Mouse (Mus musculus) liver, embryonic 15.5 days (tissue): ENCODE results near the gene Lhfpl5. TPM values are rescaled to one million over a fixed set of nuclear protein-coding genes. Genes with fewer than 3 reads are reported as not detected.

Source experiments
- ATAC-seq: fragments of 200-750 bp; cut with Nextera tagmentation; 2 replicates; pipeline ENCODE4 v1.8.0; 2017; ENCODE audit warnings: moderate number of reproducible peaks, mild to moderate bottlenecking, moderate library complexity; ENCODE audit not compliant: insufficient read depth
- H3K27ac ChIP-seq: fragments of 300-500 bp; sonication (generic); replicated peaks from 2 replicates; pipeline ENCODE4 v1.5.1; 2015; ENCODE audit warnings: mild to moderate bottlenecking, inconsistent platforms
- H3K27me3 ChIP-seq: fragments of 300-500 bp; sonication (generic); 2 replicates; pipeline ENCODE4 v1.6.1; 2015; ENCODE audit warnings: mild to moderate bottlenecking, inconsistent platforms
- H3K36me3 ChIP-seq: fragments of 300-500 bp; sonication (generic); replicated peaks from 2 replicates; pipeline ENCODE4 v1.6.1; 2015; ENCODE audit warnings: moderate library complexity, mild to moderate bottlenecking, inconsistent platforms
- H3K4me1 ChIP-seq: fragments of 300-500 bp; sonication (generic); replicated peaks from 2 replicates; pipeline ENCODE4 v1.6.1; 2015; ENCODE audit warnings: inconsistent platforms
- H3K4me2 ChIP-seq: fragments of 300-500 bp; sonication (generic); 2 replicates; pipeline ENCODE4 v1.6.1; 2015; ENCODE audit warnings: moderate library complexity, mild to moderate bottlenecking, inconsistent platforms
- H3K4me3 ChIP-seq: fragments of 300-500 bp; sonication (generic); replicated peaks from 2 replicates; pipeline ENCODE4 v1.5.1; 2015; ENCODE audit warnings: mild to moderate bottlenecking, inconsistent platforms
- H3K9ac ChIP-seq: fragments of 300-500 bp; sonication (generic); 2 replicates; pipeline ENCODE4 v1.6.1; 2015; ENCODE audit warnings: moderate library complexity, mild to moderate bottlenecking, inconsistent platforms
- H3K9me3 ChIP-seq: fragments of 300-500 bp; sonication (generic); replicated peaks from 2 replicates; pipeline ENCODE4 v1.6.1; 2016; ENCODE audit warnings: inconsistent platforms
- WGBS: fragments of 180-500 bp; shearing (Covaris S2); methylation state at CpG from one replicate; pipeline ENCODE4 v1.1.7; 2015; ENCODE audit warnings: mixed read lengths; ENCODE audit not compliant: insufficient replicate concordance; 5-methylcytosine and 5-hydroxymethylcytosine counted together
- polyA plus RNA-seq: library from polyadenylated mRNA; unstranded; fragments of >200 nt; fragmentation: Nextera tagmentation; extraction: Ambion mirVana; gene quantifications from 2 replicates; pipeline ENCODE4 v1.2.1, GENCODE M21; 2015

Lhfpl5 gene
- polyA plus RNA-seq: 0.06 and 0.10 TPM in 2 replicates

DNA sequence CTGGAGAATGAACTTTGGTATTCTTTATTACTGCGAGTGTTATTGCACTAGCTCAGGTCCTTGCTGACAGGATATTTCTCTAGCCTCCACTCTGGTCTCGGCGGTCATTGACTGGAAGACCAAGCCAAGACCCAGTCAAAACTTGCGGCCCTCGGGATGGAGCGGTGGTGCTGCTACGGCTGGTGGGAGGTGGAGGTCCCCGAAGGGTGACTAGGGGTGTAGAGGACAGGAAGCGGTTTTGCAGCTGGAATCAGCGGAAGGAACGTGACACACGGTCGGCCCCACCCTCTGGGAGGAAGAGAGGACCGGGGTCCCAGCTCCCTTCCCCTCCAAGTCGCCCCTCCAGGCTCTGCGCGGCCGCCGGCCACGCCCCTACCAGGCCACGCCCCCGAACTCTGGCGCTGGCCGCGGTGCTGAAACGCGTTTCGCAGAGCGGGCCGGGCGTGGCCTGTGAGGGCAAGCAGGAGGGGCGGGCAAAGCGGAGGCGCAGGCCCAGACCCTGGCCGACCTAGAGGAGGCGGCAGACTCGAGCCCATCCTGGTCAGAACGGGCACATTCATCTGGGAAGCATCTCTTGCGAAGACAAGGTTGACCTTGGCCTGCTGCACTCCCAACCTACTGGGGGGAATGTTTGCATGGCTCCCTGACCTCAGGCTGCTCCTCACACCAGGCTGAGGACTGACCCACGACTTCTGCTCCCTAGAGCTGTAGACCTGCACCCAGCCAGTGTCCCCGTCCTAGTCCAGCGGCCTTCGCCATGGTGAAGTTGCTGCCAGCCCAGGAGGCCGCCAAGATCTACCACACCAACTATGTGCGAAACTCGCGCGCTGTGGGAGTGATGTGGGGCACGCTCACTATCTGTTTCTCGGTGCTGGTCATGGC lies at the start of gene Lhfpl5:
Lhfpl5 (plus strand) TSS at position 398 of the 882 bp plus-strand sequence.
- 16% methylated on average over 50 of the region's 50 CpGs for WGBS
- H3K9ac ChIP-seq: no peak within 1 kb of the TSS

DNA sequence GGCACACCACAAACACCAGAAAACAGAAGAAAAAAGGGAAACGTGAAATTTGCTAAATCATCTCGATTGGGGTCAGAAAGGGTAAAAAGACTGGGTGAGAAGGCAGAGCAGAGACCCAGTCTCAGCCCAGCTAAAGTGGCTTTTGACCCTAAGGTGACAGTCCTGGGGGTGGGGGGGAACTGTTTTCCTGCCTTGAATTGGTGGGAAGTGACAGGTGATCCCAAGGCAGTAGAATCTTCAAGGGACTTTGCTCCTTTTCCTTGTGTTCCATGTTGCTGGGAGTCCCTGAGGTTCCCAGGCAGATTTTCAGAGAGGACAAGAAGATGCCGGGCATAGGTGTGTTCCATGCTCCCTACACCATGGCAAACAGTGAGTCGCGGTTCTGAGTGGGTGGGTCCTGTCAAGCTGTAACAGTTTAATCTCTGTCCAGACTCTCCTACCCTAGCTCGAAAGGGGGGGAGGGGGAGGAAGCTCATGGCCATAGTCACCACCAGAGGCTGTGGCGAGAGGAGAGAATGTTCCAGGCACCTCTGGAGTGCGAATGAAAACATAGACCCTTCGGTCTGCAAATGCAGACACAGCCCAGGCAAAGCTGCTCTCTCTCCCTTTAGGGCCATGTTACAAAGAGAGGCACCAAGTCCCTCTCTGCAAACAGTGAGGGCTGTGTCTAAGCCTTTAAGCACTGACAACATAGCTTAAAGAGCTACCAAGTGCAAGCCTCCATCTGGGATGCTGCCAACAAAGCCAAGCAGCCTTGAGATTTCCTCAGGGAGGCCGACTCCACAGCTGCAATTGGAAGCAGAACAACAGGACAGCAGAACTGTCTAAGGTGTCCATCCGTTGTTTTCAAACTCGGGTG lies 48.0 kb upstream of the Lhfpl5 start:
- 22% methylated on average over 12 of the region's 12 CpGs for WGBS
- peaks cover 31% of the 10 kb centered on the region for H3K27me3 ChIP-seq
- peaks cover 32% of the 10 kb centered on the region for H3K4me1 ChIP-seq
- no peaks in the 10 kb centered on the region for H3K9me3 ChIP-seq
- H3K36me3 ChIP-seq: no peaks in the 10 kb centered on the region
- H3K9ac ChIP-seq: no peak overlapping the region
- no peak for ATAC-seq
- H3K4me3 ChIP-seq: no peak overlapping the region
- peak overlapping the region; percentile 19 for H3K4me2 ChIP-seq
- H3K27ac ChIP-seq: no peak overlapping the region

More for the DNA sequence above, at the start of gene Lhfpl5:
- ATAC-seq: peak; percentile 31; the same call in 1 of the 2 replicates
- Histone ChIP-seq H3K4me1 (peaks cover 7% of the 10 kb centered on the region), H3K9me3 (no peaks in the 10 kb centered on the region), H3K27me3 (peaks cover 9% of the 10 kb centered on the region; the same call in 1 of the 2 replicates), H3K4me3 (0 out of 2 replicates have a peak within 1 kb of the TSS, but pooled peaks have one; percentile 17), H3K27ac (no peak within 1 kb of the TSS), H3K4me2 (peak within 1 kb of the TSS; percentile 50), H3K36me3 (no peaks in the 10 kb centered on the region)

DNA sequence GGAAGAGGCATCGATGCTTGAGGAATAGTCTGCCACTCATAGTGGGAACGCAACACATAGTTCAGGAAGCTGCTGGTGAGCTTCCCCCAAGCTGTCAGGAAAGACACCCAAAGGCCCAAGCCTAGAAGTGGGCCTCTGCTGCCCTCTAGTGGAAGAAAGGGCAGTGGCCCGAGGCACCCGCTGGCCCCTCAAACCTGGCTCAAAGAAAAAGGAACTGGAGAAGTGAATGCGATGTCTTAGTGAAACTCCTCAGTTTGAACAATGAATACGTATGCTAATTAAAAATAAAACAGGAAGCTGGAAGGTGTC lies 47.4 kb upstream of the Lhfpl5 start:
- WGBS: 1% methylated on average over 6 of the region's 6 CpGs
- Histone ChIP-seq H3K4me3 (no peak overlapping the region), H3K27me3 (peaks cover 25% of the 10 kb centered on the region), H3K36me3 (no peaks in the 10 kb centered on the region), H3K9ac (no peak overlapping the region), H3K4me1 (peaks cover 26% of the 10 kb centered on the region), H3K27ac (no peak overlapping the region), H3K9me3 (no peaks in the 10 kb centered on the region), H3K4me2 (peak overlapping the region; percentile 19; the same call in 1 of the 2 replicates)
- ATAC-seq: 0 out of 2 replicates have a peak, but pooled peaks have one; percentile 27

DNA sequence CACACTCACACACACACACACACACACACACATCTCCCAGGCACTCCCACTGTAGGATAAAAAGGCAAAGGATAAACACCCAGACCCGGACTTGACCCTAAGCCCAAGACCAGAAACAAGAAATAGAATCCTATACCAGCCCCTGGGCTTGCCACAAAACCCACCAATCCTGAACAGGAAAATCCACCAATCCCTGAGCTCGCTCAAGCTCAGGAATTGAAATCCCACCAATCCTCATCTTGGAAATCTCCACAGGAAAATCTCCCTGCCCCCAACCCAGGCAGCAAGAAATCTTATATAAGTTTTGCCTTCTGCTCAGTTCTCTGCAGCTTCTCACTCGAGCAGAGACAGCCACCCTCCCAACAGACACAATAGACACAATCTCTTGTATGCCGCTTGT lies 46.3 kb upstream of the Lhfpl5 start:
- Histone ChIP-seq H3K4me2 (no peak overlapping the region), H3K9me3 (no peaks in the 10 kb centered on the region), H3K9ac (no peak overlapping the region), H3K4me1 (peaks cover 25% of the 10 kb centered on the region), H3K27ac (no peak overlapping the region), H3K4me3 (no peak overlapping the region), H3K36me3 (no peaks in the 10 kb centered on the region), H3K27me3 (peaks cover 14% of the 10 kb centered on the region)
- no peak for ATAC-seq
- 46% methylated on average over 4 of the region's 4 CpGs for WGBS

DNA sequence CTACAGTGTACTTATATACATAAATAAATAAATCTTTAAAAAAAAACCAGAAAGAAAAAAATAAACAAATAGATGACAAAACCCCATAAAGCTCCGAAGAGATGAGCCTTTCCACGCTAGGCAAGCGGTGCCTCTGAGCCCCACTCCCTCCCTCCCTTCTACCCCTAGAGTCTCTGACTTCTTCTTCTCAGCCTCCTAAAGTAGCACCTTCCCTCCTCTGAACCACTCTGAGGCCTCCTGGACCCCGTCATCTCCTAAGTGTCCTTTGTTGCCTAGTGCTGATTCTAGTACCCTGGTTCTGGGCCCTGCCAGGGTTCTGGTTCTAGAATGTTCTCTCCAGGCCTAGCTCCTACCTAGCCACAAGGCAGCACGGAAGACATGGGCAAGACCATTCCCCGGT lies 44.9 kb upstream of the Lhfpl5 start, which contains the start of gene Armc12:
Armc12 (plus strand) TSS at position 301 of the 400 bp plus-strand sequence.
- Histone ChIP-seq H3K4me1 (peaks cover 19% of the 10 kb centered on the region), H3K36me3 (no peaks in the 10 kb centered on the region), H3K9ac (no peak within 1 kb of the TSS), H3K4me3 (no peak within 1 kb of the TSS), H3K27me3 (0 out of 2 replicates have a peak, but pooled peaks cover 5% of the 10 kb centered on the region), H3K9me3 (no peaks in the 10 kb centered on the region), H3K4me2 (no peak within 1 kb of the TSS), H3K27ac (no peak within 1 kb of the TSS)
- WGBS: 70% methylated on average over 6 of the region's 6 CpGs
- ATAC-seq: no peak

DNA sequence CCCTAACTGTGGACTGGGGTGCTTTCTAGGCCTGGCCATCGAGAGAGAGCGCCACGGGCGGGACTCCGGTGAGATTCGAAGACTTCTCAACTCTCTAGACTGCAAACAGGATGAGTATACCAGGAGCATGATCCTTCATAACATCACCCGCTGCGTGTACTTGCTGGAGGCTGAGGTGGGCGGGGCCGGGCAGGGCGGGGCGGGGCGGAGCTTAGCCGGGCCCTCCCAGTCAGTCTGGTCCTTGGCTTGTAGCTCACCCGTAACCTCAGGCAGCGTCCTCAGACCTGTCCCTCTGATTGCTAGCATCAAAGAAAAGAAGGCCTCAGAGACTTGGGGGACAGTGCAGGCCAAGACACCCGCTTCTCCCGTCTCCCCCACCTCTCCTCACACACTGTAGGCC lies 43.5 kb upstream of the Lhfpl5 start:
- Histone ChIP-seq H3K27me3 (0 out of 2 replicates have a peak, but pooled peaks cover 5% of the 10 kb centered on the region), H3K36me3 (no peaks in the 10 kb centered on the region), H3K27ac (no peak overlapping the region), H3K4me1 (peaks cover 17% of the 10 kb centered on the region), H3K9me3 (no peaks in the 10 kb centered on the region), H3K4me3 (no peak overlapping the region), H3K4me2 (0 out of 2 replicates have a peak overlapping the region, but pooled peaks have one; percentile 7), H3K9ac (no peak overlapping the region)
- ATAC-seq: no peak
- 22% methylated on average over 18 of the region's 18 CpGs for WGBS

DNA sequence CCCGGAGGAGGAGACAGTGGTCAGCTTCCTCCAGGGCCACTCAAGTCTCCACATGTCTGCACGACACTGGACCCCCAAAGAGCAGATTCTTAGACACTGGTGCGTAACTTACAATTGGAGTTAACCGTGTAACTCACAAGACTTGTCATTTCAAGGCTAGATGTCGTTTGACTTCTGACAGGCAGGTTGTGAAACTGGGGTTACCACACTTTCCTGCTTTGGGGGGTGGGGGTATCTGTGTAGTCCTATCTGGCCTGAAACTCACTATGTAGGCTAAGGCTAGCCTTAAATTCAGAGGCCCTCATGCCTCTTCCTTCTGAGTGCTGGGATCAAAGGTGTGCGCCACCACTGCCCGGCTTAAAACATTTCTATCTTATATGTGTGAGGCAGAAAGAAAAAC lies 42.9 kb upstream of the Lhfpl5 start:
- Histone ChIP-seq H3K4me2 (no peak overlapping the region), H3K36me3 (no peaks in the 10 kb centered on the region), H3K9me3 (no peaks in the 10 kb centered on the region), H3K27me3 (0 out of 2 replicates have a peak, but pooled peaks cover 4% of the 10 kb centered on the region), H3K4me1 (peaks cover 10% of the 10 kb centered on the region; the same call in 1 of the 2 replicates), H3K9ac (no peak overlapping the region), H3K27ac (no peak overlapping the region), H3K4me3 (no peak overlapping the region)
- 63% methylated on average over 7 of the region's 7 CpGs for WGBS
- no peak for ATAC-seq

DNA sequence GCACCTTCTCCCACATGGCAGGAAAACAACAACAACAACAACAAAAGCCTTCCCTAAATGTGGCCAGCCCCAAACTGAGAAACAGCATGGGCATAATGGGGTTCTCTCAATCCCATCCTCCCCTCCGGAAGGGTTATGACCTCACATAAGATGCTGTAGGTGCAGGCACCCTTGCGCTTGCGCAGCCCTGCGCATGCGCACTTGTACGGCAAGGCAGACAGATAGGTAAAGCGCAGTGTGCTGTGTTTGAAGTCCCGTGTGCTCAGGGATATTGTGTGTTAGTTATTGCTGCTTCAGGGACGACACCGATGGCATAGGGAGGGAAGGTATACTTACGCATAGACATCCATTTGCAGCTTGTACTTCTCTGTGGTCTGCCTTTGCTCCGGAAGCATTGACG lies 42.1 kb upstream of the Lhfpl5 start:
- 0 out of 2 replicates have a peak, but pooled peaks cover 7% of the 10 kb centered on the region for H3K4me1 ChIP-seq
- no peak overlapping the region for H3K9ac ChIP-seq
- no peak overlapping the region for H3K4me2 ChIP-seq
- WGBS: 76% methylated on average over 13 of the region's 13 CpGs
- no peak for ATAC-seq
- H3K9me3 ChIP-seq: no peaks in the 10 kb centered on the region; the same call in 1 of the 2 replicates
- H3K27me3 ChIP-seq: 0 out of 2 replicates have a peak, but pooled peaks cover 3% of the 10 kb centered on the region
- H3K4me3 ChIP-seq: no peak overlapping the region
- H3K36me3 ChIP-seq: no peaks in the 10 kb centered on the region
- H3K27ac ChIP-seq: no peak overlapping the region

DNA sequence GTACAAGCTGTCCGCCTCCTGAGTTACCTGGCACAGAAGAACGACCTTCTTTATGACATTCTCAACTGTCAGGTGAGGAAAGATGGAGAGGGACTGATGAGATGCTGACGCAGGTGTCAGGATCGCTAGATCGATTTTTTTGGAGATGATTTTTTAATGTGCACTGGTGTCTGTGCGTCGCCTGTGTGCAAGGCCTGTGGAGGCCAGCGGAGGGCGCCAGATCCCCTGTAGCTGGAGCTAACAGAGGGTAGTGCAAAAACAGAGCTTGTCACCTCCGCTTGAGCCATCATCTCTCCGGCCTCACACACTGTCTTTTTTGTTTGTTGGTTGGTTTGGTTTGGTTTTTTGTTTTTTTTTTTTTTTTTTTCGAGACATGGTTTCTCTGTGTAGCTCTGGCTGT lies 37.6 kb upstream of the Lhfpl5 start:
- no peak for ATAC-seq
- Histone ChIP-seq H3K4me3 (no peak overlapping the region), H3K27me3 (no peaks in the 10 kb centered on the region), H3K9me3 (no peaks in the 10 kb centered on the region; the same call in 1 of the 2 replicates), H3K4me2 (no peak overlapping the region), H3K36me3 (no peaks in the 10 kb centered on the region), H3K9ac (no peak overlapping the region), H3K27ac (no peak overlapping the region), H3K4me1 (no peaks in the 10 kb centered on the region)
- WGBS: 43% methylated on average over 12 of the region's 12 CpGs

DNA sequence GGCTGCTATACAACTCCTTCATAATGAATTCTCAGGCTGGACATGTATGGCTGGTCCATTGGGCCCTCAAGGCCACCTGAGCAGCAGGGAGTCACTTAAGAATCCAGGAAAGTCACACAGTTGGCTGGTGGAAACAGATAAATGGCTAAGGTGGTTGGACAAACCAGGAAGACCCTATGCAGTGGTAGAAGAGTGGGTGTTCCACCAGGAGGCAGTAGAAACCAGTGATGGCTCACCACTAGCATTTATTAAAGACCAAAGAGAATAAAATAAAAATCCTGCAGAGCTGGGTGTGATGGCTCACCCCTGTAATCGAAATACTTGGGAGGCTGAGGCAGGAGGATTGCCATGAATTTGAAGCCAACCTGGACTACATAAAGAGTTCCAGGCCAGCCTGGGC lies 28.5 kb upstream of the Lhfpl5 start:
- H3K9ac ChIP-seq: no peak overlapping the region
- no peak overlapping the region for H3K4me2 ChIP-seq
- H3K36me3 ChIP-seq: no peaks in the 10 kb centered on the region
- no peaks in the 10 kb centered on the region for H3K9me3 ChIP-seq
- no peaks in the 10 kb centered on the region; the same call in 1 of the 2 replicates for H3K27me3 ChIP-seq
- H3K27ac ChIP-seq: no peak overlapping the region
- H3K4me1 ChIP-seq: no peaks in the 10 kb centered on the region
- H3K4me3 ChIP-seq: no peak overlapping the region
- no peak for ATAC-seq
- WGBS: 67% methylated on average over 1 of the region's 1 CpGs

DNA sequence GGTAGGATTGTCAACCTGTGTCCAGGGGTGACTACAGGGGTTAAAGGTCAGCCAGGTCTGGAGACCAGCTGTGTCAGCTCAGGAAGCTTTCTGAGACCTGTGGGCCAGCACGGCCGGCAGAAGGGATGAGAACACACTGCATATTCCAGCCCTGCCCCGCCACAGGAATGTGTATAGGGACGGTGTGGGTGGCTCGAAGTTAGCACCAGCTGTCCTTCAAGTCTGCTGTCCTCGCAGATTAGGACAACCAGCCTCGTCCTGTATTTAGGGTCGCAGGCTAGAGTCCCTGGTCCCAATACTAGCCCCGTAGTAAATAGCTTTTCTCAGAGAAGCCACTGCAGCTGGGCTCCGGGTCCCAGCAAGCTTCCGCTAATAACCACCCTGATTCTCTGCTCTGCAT lies 26.9 kb upstream of the Lhfpl5 start:
- no peaks in the 10 kb centered on the region for H3K4me1 ChIP-seq
- H3K4me3 ChIP-seq: no peak overlapping the region
- WGBS: 51% methylated on average over 11 of the region's 11 CpGs

More for the DNA sequence above, 26.9 kb upstream of the Lhfpl5 start:
- Histone ChIP-seq H3K9me3 (no peaks in the 10 kb centered on the region), H3K36me3 (no peaks in the 10 kb centered on the region), H3K27ac (no peak overlapping the region), H3K27me3 (no peaks in the 10 kb centered on the region; the same call in 1 of the 2 replicates), H3K9ac (no peak overlapping the region), H3K4me2 (no peak overlapping the region)
- no peak for ATAC-seq
